Mouse (Mus musculus): ENCODE data around the gene Hmcn2.

DNA sequence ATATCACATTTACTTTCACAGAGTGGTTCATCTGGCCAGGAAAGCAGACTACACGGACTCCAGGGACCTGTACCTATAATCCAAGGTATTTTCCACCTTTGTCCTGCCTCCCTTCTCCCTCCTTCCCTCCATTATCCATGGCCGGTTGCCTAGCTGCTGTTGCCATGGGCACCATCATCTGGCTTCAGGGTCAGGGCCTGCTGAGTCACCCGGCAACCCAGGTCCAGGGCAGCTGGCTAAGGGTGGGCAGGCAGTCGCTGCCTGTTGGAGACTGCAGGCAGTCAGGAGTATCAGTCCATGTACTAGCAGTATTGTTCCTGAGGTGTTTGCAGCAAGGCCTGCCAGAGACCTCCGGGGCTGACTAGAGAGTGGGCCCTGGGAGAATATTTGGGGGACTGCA, 160.5 kb downstream of the Hmcn2 start:
- TF ChIP-seq POLR2A (IDR thresholded peaks at IDR 0.05; ENCODE audit: low read depth, low read length) = no peak
- no peak for TF ChIP-seq CTCF (conservative IDR thresholded peaks at IDR 0.05 in 1 of 2, IDR thresholded peaks at IDR 0.05 in 1 of 2; ENCODE audit: low read depth in 2 of 2, low read length in 2 of 2)
